Comparison of ENCODE assay signal across 1 mouse cellular context in genomic region chr9:83691332-83692198, GRCm38 (mm10).
A peak's percentile ranks its signal among the peaks of the same experiment; 100 is the strongest.
TF ChIP-seq lines count a peak whose summit lies in the region.

No protein-coding gene starts in this region.

TF ChIP-seq in CH12.LX, 34 proteins besides CTCF, POLR2A, EP300 and RAD21 (continued from another document):
- TF ChIP-seq ZNF384 (IDR thresholded peaks at IDR 0.05; ENCODE audit: low read depth, low read length) = peak; percentile 44
